Mouse (Mus musculus): Measurements from ENCODE around the gene 4930564D02Rik.

GRCm38 (mm10) chr3:105088638-105089037, 22.0 kb downstream of the 4930564D02Rik start:
- TF ChIP-seq POLR2A (IDR thresholded peaks at IDR 0.05; ENCODE audit: borderline replicate concordance, control insufficient read depth, low read depth, low read length): no peak
- no peak for TF ChIP-seq CTCF (IDR thresholded peaks at IDR 0.05; ENCODE audit: control insufficient read depth, insufficient read depth, low read length)

All from bone marrow, adult 2 months (tissue).